Mouse (Mus musculus): ENCODE results near the gene Mmp13. TPM values are rescaled to one million over a fixed set of nuclear protein-coding genes. Genes with fewer than 3 reads are reported as not detected.
"Not testable (repeated sequence)": the region's sequence is repeated elsewhere in the genome, so short reads cannot be mapped to it uniquely, and the experiment has no call there.

Mmp13 gene
- polyA plus RNA-seq (2015; fragmentation: Nextera tagmentation; extraction: Ambion mirVana), result 0.23 and 1.8 TPM in 2 replicates

DNA sequence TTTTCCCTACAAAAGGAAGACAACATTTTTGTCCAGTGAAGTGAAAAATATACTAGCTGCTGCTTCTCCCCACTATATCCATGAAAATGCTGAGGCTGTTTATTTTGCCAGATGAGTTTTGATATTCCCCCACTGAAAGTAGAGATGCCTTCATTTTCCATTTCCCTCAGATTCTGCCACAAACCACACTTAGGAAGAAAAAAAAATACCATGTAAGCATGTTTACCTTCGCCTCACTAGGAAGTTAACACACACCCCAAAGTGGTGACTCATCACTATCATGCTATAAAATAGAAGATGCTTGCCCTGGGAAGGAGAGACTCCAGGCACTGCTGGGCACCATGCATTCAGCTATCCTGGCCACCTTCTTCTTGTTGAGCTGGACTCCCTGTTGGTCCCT lies at the start of gene Mmp13:
Mmp13 (plus strand) TSS at position 301 of the 400 bp plus-strand sequence.
- no peak for ATAC-seq (ENCODE audit: low FRiP score)

DNA sequence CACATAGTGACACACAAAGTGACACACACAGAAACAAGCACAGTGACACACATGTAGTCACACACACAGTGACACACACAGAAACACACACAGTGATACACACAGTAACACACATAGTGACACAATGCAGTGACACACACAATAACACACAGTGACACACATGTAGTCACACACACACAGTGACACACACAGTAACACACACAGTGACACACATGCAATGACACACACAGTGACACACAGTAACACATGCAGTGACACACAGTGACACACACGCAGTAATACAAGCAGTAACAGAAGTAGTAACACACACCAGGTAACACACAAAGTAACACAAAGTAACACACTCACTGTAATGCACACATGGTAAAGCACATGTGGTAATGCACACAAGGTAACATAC lies 33.7 kb upstream of the Mmp13 start:
- no peak overlapping the region for H3K4me2 ChIP-seq
- no peaks in the 10 kb centered on the region for H3K4me1 ChIP-seq
- no peak for ATAC-seq (ENCODE audit: low FRiP score)
- no peak overlapping the region for H3K27ac ChIP-seq (replicated peaks)
- no peak overlapping the region for H3K4me3 ChIP-seq (replicated peaks)
- no peak overlapping the region for H3K9ac ChIP-seq (replicated peaks)
- WGBS, result 97% methylated on average over 1 of the region's 1 CpGs
- H3K27me3 ChIP-seq (replicated peaks), result no peaks in the 10 kb centered on the region
- H3K36me3 ChIP-seq, result 0 out of 2 replicates have a peak, but pooled peaks cover 2% of the 10 kb centered on the region
- H3K9me3 ChIP-seq (replicated peaks), result 0 out of 2 replicates have a peak, but pooled peaks cover 3% of the 10 kb centered on the region

More for the DNA sequence above, at the start of gene Mmp13:
- Histone ChIP-seq H3K9me3 (replicated peaks) (no peaks in the 10 kb centered on the region), H3K4me2 (no peak within 1 kb of the TSS), H3K27ac (replicated peaks) (no peak within 1 kb of the TSS), H3K36me3 (no peaks in the 10 kb centered on the region), H3K27me3 (replicated peaks) (no peaks in the 10 kb centered on the region), H3K4me1 (no peaks in the 10 kb centered on the region), H3K9ac (replicated peaks) (no peak within 1 kb of the TSS), H3K4me3 (replicated peaks) (no peak within 1 kb of the TSS)
- WGBS, result 86% methylated on average over 1 of the region's 1 CpGs

DNA sequence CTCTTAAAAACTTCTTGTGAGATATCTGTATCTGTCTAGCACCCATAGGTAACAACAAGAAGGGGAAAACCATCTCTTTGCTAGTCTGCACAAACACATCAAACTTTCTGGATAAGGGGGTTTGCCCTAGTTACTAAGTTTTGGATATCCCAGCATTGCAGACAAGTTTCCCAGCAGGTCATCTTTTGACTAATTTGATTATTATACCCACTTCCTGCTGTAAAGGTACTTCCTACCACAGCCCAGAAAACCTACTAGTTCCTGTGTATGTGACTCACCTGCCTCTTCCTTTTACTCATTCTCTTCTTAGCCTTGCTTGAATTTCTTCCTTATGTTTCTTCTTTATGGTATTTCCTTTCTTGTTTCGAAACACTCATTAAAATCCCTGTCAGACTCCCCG lies 32.3 kb upstream of the Mmp13 start:
- Histone ChIP-seq H3K4me3 (replicated peaks) (no peak overlapping the region), H3K36me3 (no peaks in the 10 kb centered on the region), H3K27me3 (replicated peaks) (no peaks in the 10 kb centered on the region), H3K27ac (replicated peaks) (no peak overlapping the region), H3K9ac (replicated peaks) (no peak overlapping the region), H3K4me1 (no peaks in the 10 kb centered on the region), H3K4me2 (no peak overlapping the region), H3K9me3 (replicated peaks) (0 out of 2 replicates have a peak, but pooled peaks cover 3% of the 10 kb centered on the region)
- WGBS, result 90% methylated on average over 2 of the region's 2 CpGs
- ATAC-seq (ENCODE audit: low FRiP score), result no peak

- H3K9ac ChIP-seq (replicated peaks), result no peak overlapping the region
- 53% methylated on average over 1 of the region's 1 CpGs for WGBS
Observed at GRCm38 (mm10) chr9:7252797-7253654, 19.3 kb upstream of the Mmp13 start.

DNA sequence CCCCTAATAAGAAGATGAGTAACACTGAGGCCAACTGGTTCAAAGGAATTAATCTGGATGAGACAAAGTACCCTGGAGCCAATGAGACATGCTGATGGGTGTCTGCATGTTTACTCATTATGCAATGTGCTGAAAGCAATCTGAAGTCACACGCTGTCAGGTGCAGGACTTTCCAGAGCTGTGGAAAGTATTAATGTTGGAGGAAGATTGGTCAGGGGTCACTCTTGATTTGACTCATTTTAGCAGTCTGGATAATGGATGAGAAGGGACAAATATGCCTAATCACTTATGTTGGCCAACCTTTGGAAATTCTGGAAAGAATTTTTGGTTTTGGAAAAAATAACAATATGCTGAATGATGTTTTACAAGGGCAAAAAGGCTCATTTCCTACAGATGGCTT lies 10.6 kb upstream of the Mmp13 start:
- WGBS, result 88% methylated on average over 1 of the region's 1 CpGs
- H3K4me3 ChIP-seq (replicated peaks), result no peak overlapping the region
- no peak overlapping the region for H3K9ac ChIP-seq (replicated peaks)
- no peaks in the 10 kb centered on the region for H3K27me3 ChIP-seq (replicated peaks)
- no peaks in the 10 kb centered on the region for H3K4me1 ChIP-seq
- no peaks in the 10 kb centered on the region for H3K9me3 ChIP-seq (replicated peaks)
- no peak overlapping the region for H3K27ac ChIP-seq (replicated peaks)
- no peaks in the 10 kb centered on the region for H3K36me3 ChIP-seq
- H3K4me2 ChIP-seq, result no peak overlapping the region
- ATAC-seq (ENCODE audit: low FRiP score), result no peak

More at GRCm38 (mm10) chr9:7252797-7253654, 19.3 kb upstream of the Mmp13 start:
- Histone ChIP-seq H3K4me3 (replicated peaks) (no peak overlapping the region), H3K27me3 (replicated peaks) (no peaks in the 10 kb centered on the region), H3K9me3 (replicated peaks) (no peaks in the 10 kb centered on the region), H3K4me2 (no peak overlapping the region), H3K27ac (replicated peaks) (no peak overlapping the region), H3K36me3 (no peaks in the 10 kb centered on the region), H3K4me1 (no peaks in the 10 kb centered on the region)
- no peak for ATAC-seq (ENCODE audit: low FRiP score)

- H3K9me3 ChIP-seq (replicated peaks), result no peaks in the 10 kb centered on the region
Observed at GRCm38 (mm10) chr9:7270071-7270470, 2.2 kb upstream of the Mmp13 start.

GRCm38 (mm10) chr9:7282565-7283302 lies 10.4 kb downstream of the Mmp13 start:
- Histone ChIP-seq H3K4me3 (replicated peaks) (no peak overlapping the region), H3K36me3 (no peaks in the 10 kb centered on the region), H3K27me3 (replicated peaks) (no peaks in the 10 kb centered on the region), H3K27ac (replicated peaks) (no peak overlapping the region), H3K9me3 (replicated peaks) (no peaks in the 10 kb centered on the region), H3K4me2 (no peak overlapping the region), H3K4me1 (no peaks in the 10 kb centered on the region), H3K9ac (replicated peaks) (no peak overlapping the region)
- 70% methylated on average over 7 of the region's 7 CpGs for WGBS
- ATAC-seq (ENCODE audit: low FRiP score), result no peak

More at GRCm38 (mm10) chr9:7270071-7270470, 2.2 kb upstream of the Mmp13 start:
- ATAC-seq (ENCODE audit: low FRiP score), result no peak
- no peaks in the 10 kb centered on the region for H3K27me3 ChIP-seq (replicated peaks)
- no peaks in the 10 kb centered on the region for H3K36me3 ChIP-seq
- H3K4me1 ChIP-seq, result no peaks in the 10 kb centered on the region
- no peak overlapping the region for H3K9ac ChIP-seq (replicated peaks)
- no peak overlapping the region for H3K4me2 ChIP-seq
- no peak overlapping the region for H3K4me3 ChIP-seq (replicated peaks)
- H3K27ac ChIP-seq (replicated peaks), result no peak overlapping the region
- WGBS, result 64% methylated on average over 3 of the region's 3 CpGs

DNA sequence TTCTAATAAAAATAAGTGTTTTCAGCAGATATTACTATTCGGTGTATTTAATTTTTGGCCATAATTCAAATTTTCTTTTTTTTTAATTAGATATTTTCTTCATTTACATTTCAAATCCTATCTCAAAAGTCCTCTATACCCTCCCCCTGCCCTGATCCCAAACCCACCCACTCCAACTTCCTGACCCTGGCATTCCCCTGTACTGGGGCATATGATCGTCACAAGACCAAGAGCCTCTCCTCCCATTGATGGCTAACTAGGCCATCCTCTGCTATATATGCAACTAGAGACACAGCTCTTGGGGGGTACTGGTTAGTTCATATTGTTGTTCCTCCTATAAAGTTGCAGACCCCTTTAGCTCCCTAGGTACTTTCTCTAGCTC lies 11.0 kb downstream of the Mmp13 start:
- ATAC-seq (ENCODE audit: low FRiP score), result not testable (repeated sequence)
- 64% methylated on average over 2 of the region's 2 CpGs for WGBS

GRCm38 (mm10) chr9:7289501-7289900 lies 17.2 kb downstream of the Mmp13 start:
- Histone ChIP-seq H3K9ac (replicated peaks) (no peak overlapping the region), H3K4me3 (replicated peaks) (no peak overlapping the region), H3K4me2 (no peak overlapping the region), H3K27ac (replicated peaks) (no peak overlapping the region), H3K9me3 (replicated peaks) (no peaks in the 10 kb centered on the region), H3K27me3 (replicated peaks) (no peaks in the 10 kb centered on the region), H3K36me3 (no peaks in the 10 kb centered on the region), H3K4me1 (no peaks in the 10 kb centered on the region)
- no peak for ATAC-seq (ENCODE audit: low FRiP score)
- 79% methylated on average over 2 of the region's 2 CpGs for WGBS

More for the DNA sequence above, 11.0 kb downstream of the Mmp13 start:
- not testable (repeated sequence) for H3K4me3 ChIP-seq (replicated peaks); H3K4me2 ChIP-seq; H3K4me1 ChIP-seq; H3K9me3 ChIP-seq (replicated peaks); H3K36me3 ChIP-seq; H3K27me3 ChIP-seq (replicated peaks); H3K9ac ChIP-seq (replicated peaks); H3K27ac ChIP-seq (replicated peaks)

DNA sequence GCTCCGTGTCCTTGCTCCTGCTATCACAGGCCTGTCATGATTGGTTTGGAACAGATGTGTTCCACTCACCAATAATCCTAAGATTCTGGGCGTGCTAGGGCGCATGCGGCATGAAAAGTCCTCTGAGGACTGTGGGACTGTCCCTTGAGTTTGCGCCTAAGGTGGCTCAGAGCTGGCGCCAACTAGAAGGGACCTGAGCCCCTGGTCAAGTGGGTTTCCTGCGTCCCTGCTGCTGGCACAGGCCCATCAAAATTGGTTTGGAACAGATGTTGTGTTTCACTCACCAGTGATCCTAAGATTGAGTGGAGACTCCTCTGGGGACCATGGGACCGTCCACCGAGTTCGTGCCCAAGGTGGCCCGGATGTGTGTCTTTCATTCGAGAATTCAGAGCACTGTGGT lies 17.6 kb downstream of the Mmp13 start:
- Histone ChIP-seq H3K36me3 (no peaks in the 10 kb centered on the region), H3K9ac (replicated peaks) (no peak overlapping the region), H3K9me3 (replicated peaks) (no peaks in the 10 kb centered on the region), H3K27ac (replicated peaks) (no peak overlapping the region), H3K4me2 (no peak overlapping the region), H3K4me1 (no peaks in the 10 kb centered on the region), H3K4me3 (replicated peaks) (no peak overlapping the region), H3K27me3 (replicated peaks) (no peaks in the 10 kb centered on the region)
- ATAC-seq (ENCODE audit: low FRiP score), result no peak
- WGBS, result 95% methylated on average over 12 of the region's 12 CpGs

GRCm38 (mm10) chr9:7292132-7292531 lies 19.8 kb downstream of the Mmp13 start:
- Histone ChIP-seq H3K9ac (replicated peaks) (no peak overlapping the region), H3K27me3 (replicated peaks) (no peaks in the 10 kb centered on the region), H3K9me3 (replicated peaks) (no peaks in the 10 kb centered on the region), H3K4me3 (replicated peaks) (no peak overlapping the region), H3K4me1 (no peaks in the 10 kb centered on the region), H3K27ac (replicated peaks) (no peak overlapping the region), H3K36me3 (no peaks in the 10 kb centered on the region), H3K4me2 (no peak overlapping the region)
- 19% methylated on average over 1 of the region's 1 CpGs for WGBS
- no peak for ATAC-seq (ENCODE audit: low FRiP score)

GRCm38 (mm10) chr9:7331847-7332246 lies 59.5 kb downstream of the Mmp13 start:
- H3K9ac ChIP-seq (replicated peaks), result no peak overlapping the region
- H3K27ac ChIP-seq (replicated peaks), result no peak overlapping the region
- no peaks in the 10 kb centered on the region for H3K9me3 ChIP-seq (replicated peaks)
- H3K27me3 ChIP-seq (replicated peaks), result no peaks in the 10 kb centered on the region
- no peak overlapping the region for H3K4me3 ChIP-seq (replicated peaks)
- ATAC-seq (ENCODE audit: low FRiP score), result no peak
- H3K4me2 ChIP-seq, result no peak overlapping the region
- no peaks in the 10 kb centered on the region for H3K36me3 ChIP-seq
- H3K4me1 ChIP-seq, result no peaks in the 10 kb centered on the region

Measured in neural tube, embryonic 15.5 days (tissue).